Mouse (Mus musculus) thymus, postnatal 36 days (tissue): ENCODE measurements around the gene Rabepk.
"Not testable (repeated sequence)": the region's sequence is repeated elsewhere in the genome, so short reads cannot be mapped to it uniquely, and the experiment has no call there.

Experiments
- DNase-seq, 2 experiments: peaks; one replicate each; pipeline ENCODE4 v3.0.0; 2022; ENCODE audit warnings: mixed read lengths in 2 of 2

Rabepk gene

DNA sequence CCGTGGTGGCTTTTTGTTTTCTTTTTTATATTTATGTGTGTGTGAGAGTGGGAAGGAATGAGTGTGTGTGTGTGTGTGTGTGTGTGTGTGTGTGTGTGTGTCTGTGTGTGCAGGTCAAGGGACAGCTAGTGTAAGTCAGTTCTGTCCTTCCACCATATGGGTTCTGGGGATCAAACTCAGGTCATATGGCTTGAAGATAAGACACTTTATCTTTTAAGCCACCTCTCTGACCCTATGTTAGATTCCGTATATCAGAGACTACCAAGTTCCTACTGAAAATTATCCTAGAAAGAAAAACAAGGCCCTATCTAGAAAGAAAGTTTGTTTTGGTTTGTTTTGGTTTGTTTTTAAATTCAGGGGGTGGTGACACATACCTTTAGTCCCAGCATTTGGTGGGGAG lies 37.5 kb downstream of the Rabepk start:
- DNase-seq: no peak

- not testable (repeated sequence) for DNase-seq
Observed at GRCm38 (mm10) chr2:34761272-34761671, 38.4 kb downstream of the Rabepk start.

GRCm38 (mm10) chr2:34757341-34757740 lies 42.4 kb downstream of the Rabepk start:
- DNase-seq: no peak

DNA sequence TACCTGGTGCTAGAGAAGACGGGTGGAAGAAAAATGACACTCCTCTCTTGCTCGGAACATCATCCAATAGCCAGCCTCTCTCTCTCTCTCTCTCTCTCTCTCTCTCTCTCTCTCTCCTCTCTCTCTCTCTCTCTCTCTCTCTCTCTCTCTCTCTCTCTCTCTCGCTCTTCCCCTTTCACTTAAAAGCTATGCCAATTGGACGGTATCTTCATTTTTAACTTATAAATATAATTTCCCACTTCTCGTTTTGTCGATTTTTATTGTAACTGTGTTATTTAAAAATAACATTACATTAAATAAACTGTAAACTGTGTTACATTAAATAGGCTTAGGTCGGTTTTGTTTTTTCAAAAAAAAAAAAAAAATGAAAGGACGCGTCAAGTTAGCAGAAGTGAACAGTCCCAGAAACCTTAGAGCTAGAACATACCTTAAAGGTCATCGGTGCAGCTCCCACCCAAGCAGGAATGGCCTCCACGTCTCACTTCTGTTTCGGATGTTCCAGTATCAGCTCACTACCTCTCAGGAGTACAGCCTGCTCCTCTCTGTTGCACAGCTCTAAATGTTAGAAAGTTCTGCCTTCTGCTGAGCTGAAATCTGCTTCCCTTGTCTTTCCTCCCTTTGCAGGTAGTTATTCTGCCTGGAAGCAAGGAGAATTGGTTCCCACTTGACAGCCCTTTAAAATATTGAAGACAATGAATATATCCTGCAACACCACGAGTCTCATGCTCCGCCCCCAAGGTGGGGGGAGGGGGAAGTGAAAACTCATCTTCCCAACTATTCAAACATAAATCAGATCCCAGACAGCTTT lies 45.0 kb downstream of the Rabepk start, which contains the start of gene Gapvd1:
Gene Gapvd1, minus strand, starts transcription at position 682 of the 808 bp plus-strand sequence.
- DNase-seq: peak; percentile 40 to 43

DNA sequence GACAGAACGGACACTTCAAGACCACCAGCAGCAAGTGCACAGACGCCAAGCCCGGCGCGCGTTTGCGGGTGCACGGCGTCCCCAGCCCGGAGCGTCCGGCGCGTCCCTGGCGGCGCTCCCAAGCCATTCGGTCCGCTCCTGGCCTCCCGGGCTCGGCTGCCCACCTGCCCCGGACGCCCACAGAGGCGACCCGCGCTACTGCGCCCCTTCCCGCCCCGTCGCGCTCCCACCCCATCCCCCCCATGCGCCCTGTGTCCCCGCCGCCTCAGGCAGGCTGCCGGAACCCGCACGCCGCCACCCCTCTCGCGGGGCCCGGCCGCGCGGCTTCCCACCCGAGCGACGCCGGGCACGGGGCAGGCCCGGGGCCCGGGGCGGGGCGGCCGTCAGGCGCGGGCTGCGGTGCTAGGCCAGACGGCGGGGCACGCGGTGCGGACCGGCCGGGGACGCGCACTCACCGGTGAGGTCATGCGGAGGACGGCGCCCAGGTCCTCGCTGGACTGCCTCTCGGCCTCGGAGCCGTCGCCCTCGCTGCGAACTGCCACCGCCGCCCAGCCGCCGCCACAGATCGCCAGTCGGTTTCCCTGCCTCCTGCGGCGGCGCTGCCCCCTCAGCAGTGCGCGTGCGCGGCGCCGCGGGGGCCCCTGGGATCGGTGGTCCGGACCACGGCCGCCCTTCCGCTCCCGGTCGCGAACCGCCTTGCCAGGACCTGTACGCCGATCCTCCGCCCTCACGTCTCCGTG lies 45.7 kb downstream of the Rabepk start:
- peak; percentile 88 to 89 for DNase-seq

DNA sequence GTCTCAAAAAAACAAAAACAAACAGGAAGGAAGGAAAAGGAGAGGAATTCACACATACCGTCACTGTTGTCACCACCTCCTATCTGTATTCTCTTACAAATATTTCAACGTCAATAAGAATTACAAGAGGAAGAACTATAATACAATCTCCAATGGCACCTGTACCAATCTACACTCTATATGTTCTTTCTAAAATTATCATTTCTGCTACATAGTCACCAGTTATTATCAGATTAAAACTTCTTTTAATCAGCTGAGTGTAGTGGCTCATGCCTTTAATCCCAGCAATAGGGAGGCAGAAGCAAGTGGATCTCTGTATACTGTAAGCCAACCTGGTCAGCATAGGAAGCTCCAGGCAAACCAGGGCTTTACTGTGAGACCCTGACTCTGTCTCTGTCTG lies 49.5 kb downstream of the Rabepk start:
- no peak for DNase-seq

DNA sequence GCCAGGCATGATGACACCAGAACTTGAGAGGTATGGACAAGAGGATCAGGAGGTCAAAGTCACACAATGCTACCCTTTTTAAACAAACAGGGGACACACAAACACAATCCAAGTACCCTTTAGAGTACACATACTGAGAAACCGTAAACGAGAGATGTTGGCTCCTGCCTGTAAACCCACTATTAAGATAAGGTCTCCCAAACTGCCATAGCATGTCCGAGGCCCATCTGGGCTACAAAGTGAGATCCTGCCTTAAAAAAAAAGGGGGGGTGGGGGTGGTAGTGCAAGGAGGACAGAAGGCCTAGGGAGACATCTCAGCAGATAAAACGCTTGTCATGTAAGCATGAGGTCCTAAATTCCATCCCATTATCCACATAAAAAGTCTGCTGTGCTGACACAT lies 51.2 kb downstream of the Rabepk start:
- DNase-seq: no peak

- DNase-seq: no peak
Observed at GRCm38 (mm10) chr2:34745673-34746072, 54.0 kb downstream of the Rabepk start.

DNA sequence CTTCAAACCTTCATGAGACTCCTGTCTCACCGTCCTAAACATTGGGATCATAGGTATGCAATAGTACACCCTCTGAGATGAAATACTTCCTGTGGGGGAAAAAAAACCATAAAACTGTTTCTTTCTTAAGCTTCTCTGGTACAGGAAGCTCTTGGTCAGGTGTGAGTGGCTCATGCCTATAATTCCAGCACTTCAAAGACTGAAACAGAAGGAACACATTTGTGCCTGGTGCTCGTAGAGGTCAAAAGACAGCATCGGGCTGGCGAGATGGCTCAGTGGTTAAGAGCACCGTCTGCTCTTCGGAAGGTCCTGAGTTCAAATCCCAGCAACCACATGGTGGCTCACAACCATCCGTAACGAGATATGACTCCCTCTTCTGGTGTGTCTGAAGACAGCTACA lies 55.2 kb downstream of the Rabepk start:
- DNase-seq: peak; percentile 6 to 23

- DNase-seq: no peak
Observed at GRCm38 (mm10) chr2:34742675-34743074, 57.0 kb downstream of the Rabepk start.

GRCm38 (mm10) chr2:34741390-34742159 lies 58.1 kb downstream of the Rabepk start:
- no peak for DNase-seq

DNA sequence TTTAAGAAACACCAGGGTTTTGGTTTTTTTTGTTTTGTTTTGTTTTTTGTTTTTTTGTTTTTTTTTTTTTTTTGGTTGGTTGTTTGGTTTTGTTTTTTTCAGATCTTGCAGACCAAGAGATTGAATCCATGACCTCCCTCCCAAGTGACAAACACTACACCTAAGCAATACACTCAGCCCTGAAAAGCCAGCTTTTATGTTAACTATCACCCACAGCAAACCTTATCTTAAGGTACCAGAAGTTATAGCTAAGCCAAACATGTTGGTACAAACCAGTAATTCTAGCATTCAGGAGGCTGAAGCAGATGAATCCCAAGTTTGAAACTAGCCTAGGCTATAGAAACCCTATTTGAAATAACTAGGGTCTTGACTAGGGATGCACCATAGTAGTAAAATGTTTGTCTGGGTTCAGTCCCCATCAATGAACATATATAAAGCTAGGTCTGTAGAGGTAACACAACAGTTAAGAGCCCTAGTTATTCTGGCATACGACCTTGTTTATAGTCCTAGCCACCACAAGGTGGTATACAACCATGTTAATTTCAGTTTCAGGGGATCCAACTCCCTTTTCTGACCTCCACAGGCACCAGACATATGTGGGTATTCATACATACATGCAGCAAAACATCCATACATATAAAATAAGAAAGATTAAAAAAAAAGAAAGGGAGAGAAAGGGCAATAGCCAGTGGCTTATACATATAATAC lies 59.9 kb downstream of the Rabepk start:
- DNase-seq: no peak

- DNase-seq: no peak
Observed at GRCm38 (mm10) chr2:34737911-34738310, 61.8 kb downstream of the Rabepk start.

- DNase-seq: no peak
Observed at GRCm38 (mm10) chr2:34736626-34737025, 63.1 kb downstream of the Rabepk start.
